Mouse (Mus musculus): ENCODE results near the gene Foxn3. TPM values are rescaled to one million over a fixed set of nuclear protein-coding genes. Genes with fewer than 3 reads are reported as not detected.

Foxn3 gene
- polyA plus RNA-seq, 1 experiment: 5.8 TPM

DNA sequence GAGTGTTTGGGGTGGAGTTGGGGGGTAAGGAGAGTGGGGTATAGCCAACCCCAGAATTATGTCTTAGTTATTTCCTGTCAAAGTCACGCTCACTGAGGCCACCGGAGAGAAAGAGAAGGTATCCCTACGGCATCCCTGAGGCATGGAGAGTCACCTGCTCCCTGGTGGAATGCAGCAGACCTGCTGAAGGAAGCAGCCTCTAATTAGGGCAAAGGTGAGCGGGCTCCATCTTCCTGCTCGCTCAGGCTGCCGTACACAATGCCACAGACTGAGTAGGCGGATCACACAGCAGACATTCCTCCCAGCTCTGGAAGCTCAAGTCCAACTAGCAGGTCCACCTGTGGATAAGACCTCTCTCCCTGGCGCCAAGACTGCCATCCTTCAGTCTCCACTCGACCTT, 197.4 kb downstream of the Foxn3 start:
- Histone ChIP-seq H3K4me2 (ENCODE audit: low read depth) (no peak overlapping the region), H3K36me3 (ENCODE audit: control insufficient read depth, insufficient read depth) (no peaks in the 10 kb centered on the region), H3K27me3 (ENCODE audit: control insufficient read depth, insufficient read depth, insufficient read length) (no peaks in the 10 kb centered on the region), H3K79me2 (ENCODE audit: control insufficient read depth, insufficient read depth) (no peaks in the 10 kb centered on the region), H3K4me3 (no peak overlapping the region), H3ac (ENCODE audit: control insufficient read depth, insufficient read length) (no peak overlapping the region)
- TF ChIP-seq REST (IDR thresholded peaks at IDR 0.05; ENCODE audit: insufficient read depth, insufficient read length) (no peak), MAX (IDR thresholded peaks at IDR 0.05; ENCODE audit: low read depth) (no peak), POLR2AphosphoS2 (IDR thresholded peaks at IDR 0.05; ENCODE audit: insufficient read length, low read depth) (no peak), E2F4 (IDR thresholded peaks at IDR 0.05; ENCODE audit: insufficient read depth) (no peak), CEBPB (IDR thresholded peaks at IDR 0.05; ENCODE audit: insufficient read depth, poor library complexity, severe bottlenecking) (no peak), USF1 (IDR thresholded peaks at IDR 0.05; ENCODE audit: low read depth) (no peak), SRF (IDR thresholded peaks at IDR 0.05; ENCODE audit: control insufficient read depth, insufficient read length, low read depth) (no peak), POLR2A (IDR thresholded peaks at IDR 0.05; ENCODE audit: insufficient read length, low read depth) (no peak), MYOD1 (IDR thresholded peaks at IDR 0.05; ENCODE audit: control insufficient read depth in 1 of 3, insufficient read length in 2 of 3, low read depth in 2 of 3) (no peak), TCF12 (IDR thresholded peaks at IDR 0.05; ENCODE audit: insufficient read depth, poor library complexity, severe bottlenecking) (no peak), MYOG (IDR thresholded peaks at IDR 0.05; ENCODE audit: control insufficient read depth in 1 of 3, insufficient read depth in 1 of 3, insufficient read length in 2 of 3, low read depth in 2 of 3) (no peak)

DNA sequence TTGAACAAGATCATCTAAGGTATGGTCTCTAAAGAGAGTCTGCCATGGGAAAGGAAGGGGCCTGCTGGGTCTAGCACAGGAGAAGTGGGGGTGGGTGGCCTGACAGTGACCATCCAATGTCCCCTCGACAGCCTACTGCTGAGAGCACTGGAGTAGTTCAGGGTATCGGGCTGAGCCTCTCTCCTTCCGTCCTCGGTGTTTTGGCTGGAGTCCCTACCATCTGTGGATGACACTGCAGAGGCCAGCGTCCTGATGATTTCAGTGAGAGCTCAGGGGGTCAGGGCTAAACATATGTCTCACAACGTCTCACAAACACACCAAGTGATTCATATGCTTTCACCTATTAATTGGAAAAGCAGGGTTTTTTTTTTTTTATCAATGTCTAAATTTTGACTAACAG, 199.2 kb downstream of the Foxn3 start:
- no peak overlapping the region for H3K4me3 ChIP-seq
- no peaks in the 10 kb centered on the region for H3K79me2 ChIP-seq (ENCODE audit: control insufficient read depth, insufficient read depth)
- H3K4me2 ChIP-seq (ENCODE audit: low read depth): no peak overlapping the region
- TF ChIP-seq TCF3 (IDR thresholded peaks at IDR 0.05; ENCODE audit: insufficient read length, low read depth) (no peak), E2F4 (IDR thresholded peaks at IDR 0.05; ENCODE audit: insufficient read depth) (no peak), POLR2A (IDR thresholded peaks at IDR 0.05; ENCODE audit: insufficient read length, low read depth) (no peak), MYOD1 (IDR thresholded peaks at IDR 0.05; ENCODE audit: control insufficient read depth in 1 of 3, insufficient read length in 2 of 3, low read depth in 2 of 3) (no peak), CEBPB (IDR thresholded peaks at IDR 0.05; ENCODE audit: insufficient read depth, poor library complexity, severe bottlenecking) (no peak), USF1 (IDR thresholded peaks at IDR 0.05; ENCODE audit: low read depth) (no peak), POLR2AphosphoS2 (IDR thresholded peaks at IDR 0.05; ENCODE audit: insufficient read length, low read depth) (no peak), SRF (IDR thresholded peaks at IDR 0.05; ENCODE audit: control insufficient read depth, insufficient read length, low read depth) (no peak), MAX (IDR thresholded peaks at IDR 0.05; ENCODE audit: low read depth) (no peak), TCF12 (IDR thresholded peaks at IDR 0.05; ENCODE audit: insufficient read depth, poor library complexity, severe bottlenecking) (no peak), REST (IDR thresholded peaks at IDR 0.05; ENCODE audit: insufficient read depth, insufficient read length) (no peak), MYOG (IDR thresholded peaks at IDR 0.05; ENCODE audit: control insufficient read depth in 1 of 3, insufficient read depth in 1 of 3, insufficient read length in 2 of 3, low read depth in 2 of 3) (no peak)
- H3ac ChIP-seq (ENCODE audit: control insufficient read depth, insufficient read length): no peak overlapping the region
- no peaks in the 10 kb centered on the region for H3K27me3 ChIP-seq (ENCODE audit: control insufficient read depth, insufficient read depth, insufficient read length)
- no peaks in the 10 kb centered on the region for H3K36me3 ChIP-seq (ENCODE audit: control insufficient read depth, insufficient read depth)

DNA sequence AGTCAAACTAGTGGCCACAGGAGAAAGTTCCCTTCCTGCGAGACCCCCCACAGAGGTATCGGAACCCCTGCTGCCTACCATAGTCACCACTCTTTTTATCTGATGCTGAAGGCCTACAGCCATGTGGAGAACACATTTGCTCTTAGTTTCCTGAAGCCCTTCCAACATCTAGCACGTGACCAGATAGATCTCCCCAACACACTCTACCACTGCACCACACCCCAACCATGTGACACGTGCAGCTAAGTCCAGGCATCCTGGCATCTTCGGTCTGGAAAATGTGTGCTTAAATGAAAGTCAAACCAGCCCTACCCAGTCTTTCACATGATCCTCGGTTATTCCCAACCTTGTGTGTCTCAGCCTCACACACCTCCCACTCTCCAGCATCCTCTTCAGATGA, 200.4 kb downstream of the Foxn3 start:
- Histone ChIP-seq H3K4me2 (ENCODE audit: low read depth) (no peak overlapping the region), H3K79me2 (ENCODE audit: control insufficient read depth, insufficient read depth) (no peaks in the 10 kb centered on the region), H3K36me3 (ENCODE audit: control insufficient read depth, insufficient read depth) (no peaks in the 10 kb centered on the region), H3K4me3 (no peak overlapping the region), H3K27me3 (ENCODE audit: control insufficient read depth, insufficient read depth, insufficient read length) (no peaks in the 10 kb centered on the region), H3ac (ENCODE audit: control insufficient read depth, insufficient read length) (no peak overlapping the region)
- TF ChIP-seq MYOD1 (IDR thresholded peaks at IDR 0.05; ENCODE audit: control insufficient read depth in 1 of 3, insufficient read length in 2 of 3, low read depth in 2 of 3) (no peak), E2F4 (IDR thresholded peaks at IDR 0.05; ENCODE audit: insufficient read depth) (no peak), TCF3 (IDR thresholded peaks at IDR 0.05; ENCODE audit: insufficient read length, low read depth) (no peak), REST (IDR thresholded peaks at IDR 0.05; ENCODE audit: insufficient read depth, insufficient read length) (no peak), MAX (IDR thresholded peaks at IDR 0.05; ENCODE audit: low read depth) (no peak), MYOG (IDR thresholded peaks at IDR 0.05; ENCODE audit: control insufficient read depth in 1 of 3, insufficient read depth in 1 of 3, insufficient read length in 2 of 3, low read depth in 2 of 3) (no peak), CEBPB (IDR thresholded peaks at IDR 0.05; ENCODE audit: insufficient read depth, poor library complexity, severe bottlenecking) (no peak), USF1 (IDR thresholded peaks at IDR 0.05; ENCODE audit: low read depth) (no peak), POLR2AphosphoS2 (IDR thresholded peaks at IDR 0.05; ENCODE audit: insufficient read length, low read depth) (no peak), POLR2A (IDR thresholded peaks at IDR 0.05; ENCODE audit: insufficient read length, low read depth) (no peak), SRF (IDR thresholded peaks at IDR 0.05; ENCODE audit: control insufficient read depth, insufficient read length, low read depth) (no peak), TCF12 (IDR thresholded peaks at IDR 0.05; ENCODE audit: insufficient read depth, poor library complexity, severe bottlenecking) (no peak)

DNA sequence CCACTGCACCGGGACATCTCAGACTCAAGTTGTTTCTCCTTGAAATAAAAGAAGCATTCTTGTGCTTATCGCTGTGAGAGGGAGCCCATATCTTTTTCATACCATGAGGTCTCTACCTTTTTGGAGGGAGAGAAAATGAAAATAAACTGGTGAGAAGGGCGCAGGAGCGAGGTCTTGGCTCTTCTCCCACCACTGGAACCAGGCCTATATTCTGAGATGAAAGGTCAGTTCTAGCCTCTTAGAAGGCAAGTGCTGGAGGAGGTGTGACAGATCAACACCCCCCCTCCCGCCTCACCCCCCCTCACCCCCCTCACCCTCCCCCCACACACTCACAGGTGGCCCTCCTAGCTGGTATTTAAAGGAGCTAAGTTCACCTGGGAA, 201.6 kb downstream of the Foxn3 start:
- H3ac ChIP-seq (ENCODE audit: control insufficient read depth, insufficient read length): no peak overlapping the region
- no peak overlapping the region for H3K4me2 ChIP-seq (ENCODE audit: low read depth)

More for the DNA sequence above, 201.6 kb downstream of the Foxn3 start:
- Histone ChIP-seq H3K79me2 (ENCODE audit: control insufficient read depth, insufficient read depth) (no peaks in the 10 kb centered on the region), H3K27me3 (ENCODE audit: control insufficient read depth, insufficient read depth, insufficient read length) (no peaks in the 10 kb centered on the region), H3K4me3 (no peak overlapping the region), H3K36me3 (ENCODE audit: control insufficient read depth, insufficient read depth) (no peaks in the 10 kb centered on the region)
- TF ChIP-seq TCF3 (IDR thresholded peaks at IDR 0.05; ENCODE audit: insufficient read length, low read depth) (no peak), E2F4 (IDR thresholded peaks at IDR 0.05; ENCODE audit: insufficient read depth) (no peak), REST (IDR thresholded peaks at IDR 0.05; ENCODE audit: insufficient read depth, insufficient read length) (no peak), POLR2AphosphoS2 (IDR thresholded peaks at IDR 0.05; ENCODE audit: insufficient read length, low read depth) (no peak), TCF12 (IDR thresholded peaks at IDR 0.05; ENCODE audit: insufficient read depth, poor library complexity, severe bottlenecking) (no peak), POLR2A (IDR thresholded peaks at IDR 0.05; ENCODE audit: insufficient read length, low read depth) (no peak), MYOG (IDR thresholded peaks at IDR 0.05; ENCODE audit: control insufficient read depth in 1 of 3, insufficient read depth in 1 of 3, insufficient read length in 2 of 3, low read depth in 2 of 3) (no peak), SRF (IDR thresholded peaks at IDR 0.05; ENCODE audit: control insufficient read depth, insufficient read length, low read depth) (no peak), MAX (IDR thresholded peaks at IDR 0.05; ENCODE audit: low read depth) (no peak), MYOD1 (IDR thresholded peaks at IDR 0.05; ENCODE audit: control insufficient read depth in 1 of 3, insufficient read length in 2 of 3, low read depth in 2 of 3) (no peak), CEBPB (IDR thresholded peaks at IDR 0.05; ENCODE audit: insufficient read depth, poor library complexity, severe bottlenecking) (no peak), USF1 (IDR thresholded peaks at IDR 0.05; ENCODE audit: low read depth) (no peak)

Measured in myocyte (in vitro differentiated cells).